Mouse (Mus musculus) CH12.LX (cell line): ENCODE measurements around the gene Krtap4-13. TPM values are rescaled to one million over a fixed set of nuclear protein-coding genes. Genes with fewer than 3 reads are reported as not detected.
"Not testable (repeated sequence)": the region's sequence is repeated elsewhere in the genome, so short reads cannot be mapped to it uniquely, and the experiment has no call there.

Experiments used
- DNase-seq: peaks from one replicate; pipeline ENCODE4 v3.0.0-alpha.2; 2013; ENCODE audit errors: extremely low read depth
- H3K27ac ChIP-seq: 2 replicates; pipeline ENCODE4 v1.5.1; 2012; ENCODE audit warnings: low read depth, mild to moderate bottlenecking, control low read depth, moderate library complexity; ENCODE audit not compliant: insufficient read depth
- H3K27me3 ChIP-seq: replicated peaks from 2 replicates; pipeline ENCODE3; 2012; ENCODE audit warnings: inconsistent platforms
- H3K36me3 ChIP-seq, 2 experiments: replicated peaks in 1 of 2; 2 replicates each; pipeline versions ENCODE3 to v1.6.1; 2012; ENCODE audit warnings: inconsistent platforms in 1 of 2, low read length in 1 of 2, mild to moderate bottlenecking in 1 of 2, mixed read lengths in 1 of 2, moderate library complexity in 1 of 2; ENCODE audit not compliant: control insufficient read depth in 1 of 2, insufficient read depth in 1 of 2
- H3K4me1 ChIP-seq, 2 experiments: 2 replicates each; pipeline ENCODE4 v1.6.1; 2012; ENCODE audit warnings: inconsistent platforms in 1 of 2, moderate library complexity in 1 of 2; ENCODE audit not compliant: insufficient read depth in 2 of 2, control insufficient read depth in 1 of 2
- H3K4me2 ChIP-seq: 2 replicates; pipeline ENCODE4 v1.6.1; 2012; ENCODE audit warnings: low read depth, mild to moderate bottlenecking, control low read depth; ENCODE audit not compliant: poor library complexity, insufficient read depth, severe bottlenecking
- H3K4me3 ChIP-seq, 3 experiments: fragments of 150-350 bp in 1 of 3; sonication (generic) in 1 of 3; replicated peaks in 1 of 3; 2 replicates each; pipeline versions ENCODE3 to v1.5.1; 2011 to 2012; ENCODE audit warnings: low read depth in 2 of 3, low read length in 2 of 3, mild to moderate bottlenecking in 2 of 3, moderate library complexity in 2 of 3, control low read depth in 1 of 3, improper control_type of control experiment in 1 of 3, inconsistent platforms in 1 of 3, mixed read lengths in 1 of 3; ENCODE audit not compliant: poor library complexity in 1 of 3
- H3K79me2 ChIP-seq: replicated peaks from 2 replicates; pipeline ENCODE4 v1.6.1; 2012; ENCODE audit warnings: mild to moderate bottlenecking, moderate library complexity; ENCODE audit not compliant: control insufficient read depth, poor library complexity, insufficient read depth, severe bottlenecking; ENCODE audit errors: extremely low read depth
- H3K9ac ChIP-seq: 2 replicates; pipeline ENCODE4 v1.6.1; 2012; ENCODE audit warnings: low read depth, mild to moderate bottlenecking, control low read depth, moderate library complexity; ENCODE audit not compliant: insufficient read depth
- H3K9me3 ChIP-seq: replicated peaks from 2 replicates; pipeline ENCODE3; 2012; ENCODE audit warnings: low read length, inconsistent platforms, mixed read lengths
- CHD2 ChIP-seq: IDR thresholded peaks from 2 replicates; pipeline ENCODE4 v1.6.1; 2011; ENCODE audit warnings: low read length, improper control_type of control experiment
- CTCF ChIP-seq, 2 experiments: IDR thresholded peaks in 1 of 2; conservative IDR thresholded peaks in 1 of 2; 2 replicates each; pipeline ENCODE4 v1.5.1; 2011 to 2012; ENCODE audit warnings: low read depth in 2 of 2, low read length in 2 of 2, improper control_type of control experiment in 1 of 2, inconsistent platforms in 1 of 2, mild to moderate bottlenecking in 1 of 2, moderate library complexity in 1 of 2
- ELF1 ChIP-seq: IDR thresholded peaks from 2 replicates; pipeline ENCODE4 v1.6.1; 2014; ENCODE audit warnings: low read depth, mild to moderate bottlenecking, inconsistent platforms, low read length, improper control_type of control experiment
- MAX ChIP-seq: IDR thresholded peaks from 2 replicates; pipeline ENCODE4 v1.6.1; 2011; ENCODE audit warnings: low read length, improper control_type of control experiment
- MEF2A ChIP-seq: IDR thresholded peaks from 2 replicates; pipeline ENCODE4 v1.6.1; 2014; ENCODE audit warnings: low read depth, mild to moderate bottlenecking, inconsistent platforms, low read length, improper control_type of control experiment, borderline replicate concordance
- NELFE ChIP-seq: IDR thresholded peaks from 2 replicates; pipeline ENCODE4 v1.6.1; 2011; ENCODE audit warnings: low read depth, low read length, improper control_type of control experiment
- NRF1 ChIP-seq: IDR thresholded peaks from 2 replicates; pipeline ENCODE4 v1.6.1; 2014; ENCODE audit warnings: low read depth, mild to moderate bottlenecking, inconsistent platforms, low read length, improper control_type of control experiment, moderate library complexity
- SMC3 ChIP-seq: IDR thresholded peaks from 2 replicates; pipeline ENCODE4 v1.6.1; 2011; ENCODE audit warnings: low read depth, low read length, improper control_type of control experiment
- ZMIZ1 ChIP-seq: IDR thresholded peaks from 2 replicates; pipeline ENCODE4 v1.6.1; 2012; ENCODE audit warnings: low read depth, mild to moderate bottlenecking, inconsistent platforms, low read length, improper control_type of control experiment
- dilution Hi-C: fragments of 300-500 bp; cut with MboI; formaldehyde crosslinking; loops from 2 replicates; pipeline ENCODE4 v1.14.3; 2020; ENCODE audit warnings: low sequenced_read_pairs; ENCODE audit not compliant: extremely low pct_unique_long_range_greater_than_20kb, extremely low pct_ligation_motif_present
- in situ Hi-C: fragments of 300-500 bp; cut with MboI; formaldehyde crosslinking; loops from 3 replicates; pipeline ENCODE4 v1.14.3; 2019; ENCODE audit warnings: low sequenced_read_pairs, low pct_ligation_motif_present, low pct_unique_long_range_greater_than_20kb, mixed read lengths
- polyA plus RNA-seq: library from polyadenylated mRNA; unstranded; fragments of >175 nt; gene quantifications from 2 replicates; pipeline ENCODE4 v1.2.1, GENCODE M21; 2012; ENCODE audit warnings: low read depth; ENCODE audit not compliant: insufficient read length
- total RNA-seq, 2 experiments: library from RNA; depleted of rRNA; stranded (reverse); fragments of 300-350 nt in 1 of 2; fragments of >200 nt in 1 of 2; gene quantifications; 2 replicates each; pipeline ENCODE4 v1.2.3; 2012 to 2014

Krtap4-13 gene
- total and polyA plus RNA-seq, 3 experiments: not detected

DNA sequence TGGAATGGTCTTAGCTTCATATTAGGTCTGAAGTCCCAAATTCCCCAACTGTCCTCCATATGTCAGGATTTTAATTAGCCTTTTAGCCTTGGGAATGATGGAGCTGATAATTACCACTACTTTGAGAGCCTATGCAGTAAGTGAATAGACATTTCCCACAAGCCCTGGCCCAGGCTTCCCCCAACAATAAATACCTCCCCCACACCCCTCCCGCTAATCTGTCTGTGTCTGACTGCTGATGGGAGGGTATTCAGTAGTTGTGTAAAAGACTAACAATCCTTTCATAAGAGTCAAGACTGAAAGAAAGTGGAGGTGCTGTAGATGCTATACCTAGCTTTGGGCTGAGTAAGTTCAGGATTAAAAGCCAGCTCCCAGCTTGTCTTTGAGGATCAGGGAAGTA is 32.5 kb upstream of the Krtap4-13 start:
- in situ Hi-C loops: no loop called here
- TF ChIP-seq ZMIZ1 (no peak), CTCF (conservative IDR thresholded peaks at IDR 0.05 in 1 of 2, IDR thresholded peaks at IDR 0.05 in 1 of 2; ENCODE audit: low read depth in 2 of 2, low read length in 2 of 2) (no peak), NELFE (no peak)
- TF ChIP-seq, all 38 proteins: peak for 0

GRCm38 (mm10) chr11:99837966-99838365 is 28.3 kb upstream of the Krtap4-13 start, which contains the start of gene 2300003K06Rik:
2300003K06Rik (minus strand) TSS chr11:99838066.
- peaks cover 9% of the 10 kb centered on the region for H3K9me3 ChIP-seq
- no peak within 1 kb of the TSS for H3K4me2 ChIP-seq
- no peaks in the 10 kb centered on the region for H3K36me3 ChIP-seq
- DNase-seq: no peak
- no peaks in the 10 kb centered on the region for H3K4me1 ChIP-seq
- peaks cover 39% of the 10 kb centered on the region for H3K27me3 ChIP-seq
- in situ Hi-C loops (no loop called here), dilution Hi-C loops (no loop called here)
- H3K27ac ChIP-seq: no peak within 1 kb of the TSS
- TF ChIP-seq ELF1 (no peak), CTCF (conservative IDR thresholded peaks at IDR 0.05 in 1 of 2, IDR thresholded peaks at IDR 0.05 in 1 of 2; ENCODE audit: low read depth in 2 of 2, low read length in 2 of 2) (no peak), CHD2 (no peak), NRF1 (no peak), SMC3 (no peak), MAX (no peak), MEF2A (no peak)
- TF ChIP-seq, all 38 proteins: peak for 0
- Histone ChIP-seq H3K9ac (no peak within 1 kb of the TSS), H3K79me2 (no peaks in the 10 kb centered on the region), H3K4me3 (no peak within 1 kb of the TSS)

More for the DNA sequence above, 32.5 kb upstream of the Krtap4-13 start:
- dilution Hi-C loops: no loop called here
- Histone ChIP-seq H3K36me3 (no peaks in the 10 kb centered on the region), H3K27ac (no peak overlapping the region), H3K9me3 (peaks cover 6% of the 10 kb centered on the region), H3K79me2 (no peaks in the 10 kb centered on the region), H3K27me3 (peaks cover 63% of the 10 kb centered on the region), H3K4me3 (no peak overlapping the region), H3K4me1 (no peaks in the 10 kb centered on the region), H3K4me2 (no peak overlapping the region), H3K9ac (no peak overlapping the region)
- no peak for DNase-seq

DNA sequence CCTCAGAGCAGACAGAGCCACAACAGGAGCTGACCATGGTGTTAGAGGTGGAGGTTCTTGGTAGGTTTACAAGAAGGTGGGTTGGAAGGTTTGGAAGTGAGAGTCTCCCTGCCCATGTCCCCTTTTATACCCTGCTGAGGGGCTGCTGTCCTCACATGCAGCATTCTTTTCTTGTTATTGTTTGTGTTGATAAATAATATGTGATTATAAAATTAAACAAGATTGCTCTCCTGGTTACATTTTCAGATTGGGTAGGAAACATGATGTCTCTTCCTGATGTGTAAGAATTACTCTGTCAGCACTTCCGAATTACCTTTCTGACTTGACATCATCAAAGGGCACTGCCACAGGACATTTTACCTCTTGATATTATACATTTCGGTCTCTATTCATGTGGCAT is 5.9 kb upstream of the Krtap4-13 start, which contains the start of gene Gm11564:
Gene Gm11564 (minus strand): TSS at position 101 of the 400 bp plus-strand sequence.
- H3K9ac ChIP-seq, H3K4me1 ChIP-seq, H3K4me2 ChIP-seq, in situ Hi-C loops, DNase-seq, H3K79me2 ChIP-seq, dilution Hi-C loops, H3K9me3 ChIP-seq, H3K4me3 ChIP-seq, H3K36me3 ChIP-seq, H3K27ac ChIP-seq: not testable (repeated sequence)
- peaks cover 90% of the 10 kb centered on the region for H3K27me3 ChIP-seq

DNA sequence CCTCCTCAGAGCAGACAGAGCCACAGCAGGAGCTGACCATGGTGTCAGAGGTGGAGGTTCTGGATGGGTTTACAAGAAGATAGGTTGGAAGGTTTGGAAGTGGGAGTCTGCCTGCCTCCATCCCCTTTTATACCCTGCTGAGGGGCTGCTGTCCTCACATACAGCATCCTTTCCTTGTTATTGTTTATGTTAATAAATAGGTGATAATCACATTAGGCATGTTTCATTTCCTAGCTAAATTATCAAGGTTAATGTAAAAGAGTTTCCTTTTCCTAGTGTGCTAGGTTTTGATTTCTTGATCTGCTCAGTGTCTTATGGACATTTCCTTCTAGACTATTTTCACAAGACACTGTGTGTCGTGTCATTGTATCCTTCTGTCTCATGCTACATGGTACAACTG is 5.3 kb downstream of the Krtap4-13 start, which contains the start of gene Gm11554:
Gene Gm11554 (minus strand): TSS at position 101 of the 400 bp plus-strand sequence.
- H3K4me2 ChIP-seq, H3K27me3 ChIP-seq, H3K9ac ChIP-seq, DNase-seq, H3K9me3 ChIP-seq, H3K36me3 ChIP-seq, in situ Hi-C loops, H3K79me2 ChIP-seq, H3K27ac ChIP-seq, H3K4me3 ChIP-seq, H3K4me1 ChIP-seq, dilution Hi-C loops: not testable (repeated sequence)

DNA sequence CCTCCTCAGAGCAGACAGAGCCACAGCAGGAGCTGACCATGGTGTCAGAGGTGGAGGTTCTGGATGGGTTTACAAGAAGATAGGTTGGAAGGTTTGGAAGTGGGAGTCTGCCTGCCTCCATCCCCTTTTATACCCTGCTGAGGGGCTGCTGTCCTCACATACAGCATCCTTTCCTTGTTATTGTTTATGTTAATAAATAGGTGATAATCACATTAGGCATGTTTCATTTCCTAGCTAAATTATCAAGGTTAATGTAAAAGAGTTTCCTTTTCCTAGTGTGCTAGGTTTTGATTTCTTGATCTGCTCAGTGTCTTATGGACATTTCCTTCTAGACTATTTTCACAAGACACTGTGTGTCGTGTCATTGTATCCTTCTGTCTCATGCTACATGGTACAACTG is 10.9 kb downstream of the Krtap4-13 start, which contains the start of gene Gm11569:
Gene Gm11569 (minus strand): TSS at position 101 of the 400 bp plus-strand sequence.
- H3K79me2 ChIP-seq, DNase-seq, dilution Hi-C loops, H3K4me2 ChIP-seq, H3K9ac ChIP-seq, H3K27ac ChIP-seq, in situ Hi-C loops, H3K4me3 ChIP-seq, H3K9me3 ChIP-seq, H3K36me3 ChIP-seq, H3K4me1 ChIP-seq: not testable (repeated sequence)
- peaks cover 21% of the 10 kb centered on the region for H3K27me3 ChIP-seq
